Mouse (Mus musculus) hindbrain, embryonic 15.5 days (tissue): ENCODE measurements around the gene Rab3ip. TPM values are rescaled to one million over a fixed set of nuclear protein-coding genes. Genes with fewer than 3 reads are reported as not detected.

Experiments used
- ATAC-seq: fragments of 200-750 bp; cut with Nextera tagmentation; 2 replicates; pipeline ENCODE4 v1.8.0; 2017; ENCODE audit warnings: low read depth, moderate number of reproducible peaks, moderate TSS enrichment; ENCODE audit not compliant: low FRiP score
- H3K27ac ChIP-seq: fragments of 300-500 bp; sonication (generic); replicated peaks from 2 replicates; pipeline ENCODE4 v1.5.1; 2015; ENCODE audit warnings: mild to moderate bottlenecking, inconsistent platforms
- H3K27me3 ChIP-seq: fragments of 300-500 bp; sonication (generic); 2 replicates; pipeline ENCODE4 v1.6.1; 2015; ENCODE audit warnings: control low read depth, inconsistent platforms
- H3K36me3 ChIP-seq: fragments of 300-500 bp; sonication (generic); 2 replicates; pipeline ENCODE4 v1.6.1; 2015; ENCODE audit warnings: control low read depth, inconsistent platforms
- H3K4me1 ChIP-seq: fragments of 300-500 bp; sonication (generic); replicated peaks from 2 replicates; pipeline ENCODE4 v1.6.1; 2015; ENCODE audit warnings: control low read depth, inconsistent platforms
- H3K4me2 ChIP-seq: fragments of 300-500 bp; sonication (generic); 2 replicates; pipeline ENCODE4 v1.6.1; 2015; ENCODE audit warnings: moderate library complexity, mild to moderate bottlenecking, inconsistent platforms
- H3K4me3 ChIP-seq: fragments of 300-500 bp; sonication (generic); 2 replicates; pipeline ENCODE4 v1.5.1; 2015; ENCODE audit warnings: mild to moderate bottlenecking, inconsistent platforms
- H3K9ac ChIP-seq: fragments of 300-500 bp; sonication (generic); 2 replicates; pipeline ENCODE4 v1.6.1; 2015; ENCODE audit warnings: inconsistent platforms
- H3K9me3 ChIP-seq: fragments of 300-500 bp; sonication (generic); 2 replicates; pipeline ENCODE4 v1.6.1; 2016; ENCODE audit warnings: control low read depth, inconsistent platforms
- WGBS: fragments of 180-500 bp; shearing (Covaris S2); methylation state at CpG from one replicate; pipeline ENCODE4 v1.1.7; 2015; 5-methylcytosine and 5-hydroxymethylcytosine counted together
- polyA plus RNA-seq: library from polyadenylated mRNA; unstranded; fragments of >200 nt; fragmentation: Nextera tagmentation; extraction: Ambion mirVana; gene quantifications from 2 replicates; pipeline ENCODE4 v1.2.1, GENCODE M21; 2015

Gene Rab3ip
- polyA plus RNA-seq, 1 experiment from 2014 or later, result 45.1 TPM

GRCm38 (mm10) chr10:116955191-116955590, 4.6 kb upstream of the Rab3ip start:
- no peak overlapping the region for H3K4me3 ChIP-seq
- H3K27me3 ChIP-seq, result no peaks in the 10 kb centered on the region
- no peak overlapping the region for H3K9ac ChIP-seq
- H3K27ac ChIP-seq, result no peak overlapping the region
- H3K4me1 ChIP-seq, result 0 out of 2 replicates have a peak, but pooled peaks cover 3% of the 10 kb centered on the region
- 95% methylated on average over 6 of the region's 6 CpGs for WGBS
- no peaks in the 10 kb centered on the region for H3K9me3 ChIP-seq
- no peak overlapping the region for H3K4me2 ChIP-seq
- H3K36me3 ChIP-seq, result no peaks in the 10 kb centered on the region
- no peak for ATAC-seq

DNA sequence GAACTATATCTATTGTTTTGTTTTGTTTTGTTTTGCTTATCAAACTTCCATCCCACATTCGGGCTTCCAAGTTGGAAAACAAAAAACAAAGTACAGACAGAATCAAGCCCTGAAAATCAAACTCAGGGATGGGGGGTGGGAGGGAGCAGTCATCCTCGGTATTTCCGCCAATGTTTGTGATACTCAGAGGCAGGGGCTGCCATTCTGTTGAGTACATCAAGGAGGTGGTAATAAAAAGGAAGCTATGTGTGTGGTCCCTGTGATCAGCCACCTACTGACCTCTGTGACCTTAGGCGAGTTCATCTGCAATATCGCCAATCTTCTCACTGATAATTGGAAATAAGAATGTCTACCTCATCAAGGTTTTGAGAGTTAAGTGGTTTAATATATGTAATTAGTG, 317 bp upstream of the Rab3ip start:
- 30% methylated on average over 5 of the region's 5 CpGs for WGBS
- no peaks in the 10 kb centered on the region for H3K27me3 ChIP-seq
- H3K9ac ChIP-seq, result no peak overlapping the region
- peak overlapping the region; percentile 53 for H3K4me2 ChIP-seq
- peak overlapping the region; percentile 90 for H3K4me3 ChIP-seq
- no peaks in the 10 kb centered on the region for H3K9me3 ChIP-seq
- no peak for ATAC-seq
- H3K27ac ChIP-seq, result no peak overlapping the region
- peaks cover 18% of the 10 kb centered on the region for H3K4me1 ChIP-seq
- no peaks in the 10 kb centered on the region for H3K36me3 ChIP-seq

- under 1% methylated on average over 36 of the region's 44 CpGs for WGBS
- Histone ChIP-seq H3K36me3 (no peaks in the 10 kb centered on the region), H3K9ac (peak overlapping the region; percentile 70), H3K4me2 (peak overlapping the region; percentile 64), H3K27ac (peak overlapping the region; percentile 90), H3K4me3 (peak overlapping the region; percentile 90), H3K27me3 (no peaks in the 10 kb centered on the region), H3K4me1 (peaks cover 22% of the 10 kb centered on the region), H3K9me3 (no peaks in the 10 kb centered on the region)
- ATAC-seq, result peak; percentile 15; the same call in 1 of the 2 replicates
Observed at GRCm38 (mm10) chr10:116949111-116950008, 1.2 kb downstream of the Rab3ip start.

DNA sequence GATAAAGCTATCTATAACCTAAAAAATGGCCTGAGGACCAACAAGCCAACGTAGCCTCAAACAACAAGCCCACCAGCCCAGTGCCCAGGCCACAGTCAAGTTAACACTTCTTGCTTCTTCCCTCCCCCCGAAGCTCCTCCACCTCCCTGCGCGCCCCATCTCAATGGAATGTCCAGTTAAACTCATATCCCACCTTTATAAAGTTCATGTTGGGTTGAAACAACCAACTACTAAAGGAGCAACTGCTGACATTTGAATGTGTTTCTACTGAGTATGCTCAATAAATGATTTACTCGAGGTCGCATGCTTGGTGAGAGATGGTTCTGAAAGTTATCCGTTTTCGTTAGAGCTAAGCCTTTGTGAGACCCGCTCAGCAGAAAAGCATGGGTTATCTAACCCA, 2.2 kb downstream of the Rab3ip start:
- ATAC-seq, result no peak
- Histone ChIP-seq H3K9me3 (no peaks in the 10 kb centered on the region), H3K4me1 (peaks cover 22% of the 10 kb centered on the region), H3K9ac (no peak overlapping the region), H3K4me3 (peak overlapping the region; percentile 90), H3K27ac (no peak overlapping the region), H3K27me3 (no peaks in the 10 kb centered on the region), H3K36me3 (no peaks in the 10 kb centered on the region), H3K4me2 (peak overlapping the region; percentile 64)
- WGBS, result 70% methylated on average over 9 of the region's 9 CpGs

DNA sequence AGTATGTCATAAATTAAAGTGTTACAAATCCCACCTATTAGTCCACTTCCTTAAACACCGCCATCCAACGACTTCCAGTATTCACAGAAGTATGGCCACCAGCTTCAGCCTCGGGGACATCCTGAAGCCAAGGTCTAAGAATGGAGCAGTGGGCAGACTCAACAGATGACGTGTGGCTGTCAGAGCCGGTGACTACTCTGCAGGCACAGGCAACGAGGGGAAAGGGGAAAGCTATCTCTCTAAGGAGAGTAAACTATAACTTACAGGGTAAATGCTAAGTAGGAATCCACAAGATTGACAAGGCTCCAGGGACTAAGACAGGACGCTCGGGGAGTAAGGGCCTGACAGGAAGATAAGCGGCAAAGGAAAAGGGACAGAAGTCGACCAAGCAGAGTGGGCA, 5.6 kb downstream of the Rab3ip start:
- Histone ChIP-seq H3K27ac (no peak overlapping the region), H3K4me3 (no peak overlapping the region), H3K36me3 (peaks cover 9% of the 10 kb centered on the region), H3K9ac (no peak overlapping the region), H3K27me3 (no peaks in the 10 kb centered on the region), H3K4me1 (peaks cover 19% of the 10 kb centered on the region), H3K9me3 (no peaks in the 10 kb centered on the region), H3K4me2 (no peak overlapping the region)
- 68% methylated on average over 10 of the region's 10 CpGs for whole genome bisulfite sequencing
- no peak for ATAC-seq

- ATAC-seq, result no peak
- H3K9me3 ChIP-seq, result no peaks in the 10 kb centered on the region
- 90% methylated on average over 3 of the region's 3 CpGs for WGBS
- H3K36me3 ChIP-seq, result peaks cover 10% of the 10 kb centered on the region
- H3K9ac ChIP-seq, result no peak overlapping the region
- H3K4me3 ChIP-seq, result no peak overlapping the region
- H3K4me2 ChIP-seq, result no peak overlapping the region
- H3K4me1 ChIP-seq, result peaks cover 15% of the 10 kb centered on the region
- H3K27ac ChIP-seq, result no peak overlapping the region
- H3K27me3 ChIP-seq, result no peaks in the 10 kb centered on the region
Observed at GRCm38 (mm10) chr10:116944144-116944543, 6.4 kb downstream of the Rab3ip start.

- H3K4me3 ChIP-seq, result no peak overlapping the region
- WGBS, result 96% methylated on average over 6 of the region's 6 CpGs
- peaks cover 4% of the 10 kb centered on the region; the same call in 1 of the 2 replicates for H3K4me1 ChIP-seq
- no peak overlapping the region for H3K4me2 ChIP-seq
- H3K9me3 ChIP-seq, result no peaks in the 10 kb centered on the region
- no peak for ATAC-seq
- H3K9ac ChIP-seq, result no peak overlapping the region
- H3K36me3 ChIP-seq, result peaks cover 21% of the 10 kb centered on the region
- H3K27me3 ChIP-seq, result no peaks in the 10 kb centered on the region
- H3K27ac ChIP-seq, result no peak overlapping the region
Observed at GRCm38 (mm10) chr10:116943025-116943424, 7.5 kb downstream of the Rab3ip start.

GRCm38 (mm10) chr10:116935028-116935427, 15.5 kb downstream of the Rab3ip start:
- Histone ChIP-seq H3K4me1 (no peaks in the 10 kb centered on the region), H3K9ac (no peak overlapping the region), H3K36me3 (peaks cover 39% of the 10 kb centered on the region), H3K4me3 (no peak overlapping the region), H3K27ac (no peak overlapping the region), H3K9me3 (no peaks in the 10 kb centered on the region), H3K27me3 (no peaks in the 10 kb centered on the region), H3K4me2 (no peak overlapping the region)
- WGBS, result 70% methylated on average over 12 of the region's 12 CpGs
- ATAC-seq, result no peak

DNA sequence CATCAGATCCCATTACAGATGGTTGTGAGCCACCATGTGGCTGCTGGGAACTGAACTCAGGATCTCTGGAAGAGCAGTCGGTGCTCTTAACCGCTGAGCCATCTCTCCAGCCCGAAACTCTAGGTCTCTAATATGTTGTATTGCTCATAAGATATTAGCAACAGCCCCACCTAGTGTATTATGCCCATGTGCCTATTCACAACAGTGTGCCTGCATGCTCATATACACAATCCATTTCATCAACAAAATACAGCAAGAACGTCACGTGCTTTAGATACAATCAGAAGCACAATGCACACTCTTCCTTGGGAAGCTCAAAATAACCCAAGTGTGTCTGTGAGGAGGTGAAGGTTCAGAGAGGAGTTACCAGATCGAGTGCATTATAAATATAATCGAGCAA, 16.8 kb downstream of the Rab3ip start:
- Histone ChIP-seq H3K4me2 (no peak overlapping the region), H3K27me3 (no peaks in the 10 kb centered on the region), H3K4me1 (no peaks in the 10 kb centered on the region), H3K36me3 (peaks cover 34% of the 10 kb centered on the region), H3K27ac (no peak overlapping the region), H3K9me3 (no peaks in the 10 kb centered on the region), H3K4me3 (no peak overlapping the region), H3K9ac (no peak overlapping the region)
- 93% methylated on average over 7 of the region's 7 CpGs for WGBS
- no peak for ATAC-seq

- no peaks in the 10 kb centered on the region for H3K4me1 ChIP-seq
- no peak overlapping the region for H3K9ac ChIP-seq
- H3K9me3 ChIP-seq, result no peaks in the 10 kb centered on the region
- peaks cover 25% of the 10 kb centered on the region for H3K36me3 ChIP-seq
- no peak overlapping the region for H3K4me2 ChIP-seq
- no peak for ATAC-seq
- no peak overlapping the region for H3K27ac ChIP-seq
- no peaks in the 10 kb centered on the region for H3K27me3 ChIP-seq
- no peak overlapping the region for H3K4me3 ChIP-seq
- 85% methylated on average over 13 of the region's 13 CpGs for WGBS
Observed at GRCm38 (mm10) chr10:116932418-116932817, 18.2 kb downstream of the Rab3ip start.

- no peaks in the 10 kb centered on the region for H3K4me1 ChIP-seq
- WGBS, result 86% methylated on average over 15 of the region's 15 CpGs
- no peak overlapping the region for H3K4me2 ChIP-seq
- no peaks in the 10 kb centered on the region for H3K27me3 ChIP-seq
- no peak for ATAC-seq
- no peak overlapping the region for H3K9ac ChIP-seq
- H3K9me3 ChIP-seq, result no peaks in the 10 kb centered on the region
- no peak overlapping the region for H3K27ac ChIP-seq
- H3K36me3 ChIP-seq, result peaks cover 24% of the 10 kb centered on the region
- no peak overlapping the region for H3K4me3 ChIP-seq
Observed at GRCm38 (mm10) chr10:116931497-116932179, 18.9 kb downstream of the Rab3ip start.

- Histone ChIP-seq H3K9ac (no peak overlapping the region), H3K4me2 (no peak overlapping the region), H3K27ac (no peak overlapping the region), H3K4me3 (no peak overlapping the region), H3K4me1 (no peaks in the 10 kb centered on the region), H3K36me3 (peaks cover 19% of the 10 kb centered on the region; the same call in 1 of the 2 replicates), H3K27me3 (no peaks in the 10 kb centered on the region), H3K9me3 (no peaks in the 10 kb centered on the region)
- WGBS, result 75% methylated on average over 6 of the region's 7 CpGs
- no peak for ATAC-seq
Observed at GRCm38 (mm10) chr10:116930936-116931335, 19.6 kb downstream of the Rab3ip start.
